Mouse (Mus musculus) monocyte, adult 2 months (primary cell): ENCODE results near the gene Slc37a4.
"Not testable (repeated sequence)": the region's sequence is repeated elsewhere in the genome, so short reads cannot be mapped to it uniquely, and the experiment has no call there.

ENCODE experiments used
- DNase-seq, 2 experiments: peaks; one replicate each; pipeline ENCODE4 v3.0.0; 2022; ENCODE audit warnings: low spot score in 2 of 2, low read depth in 1 of 2

Gene Slc37a4

DNA sequence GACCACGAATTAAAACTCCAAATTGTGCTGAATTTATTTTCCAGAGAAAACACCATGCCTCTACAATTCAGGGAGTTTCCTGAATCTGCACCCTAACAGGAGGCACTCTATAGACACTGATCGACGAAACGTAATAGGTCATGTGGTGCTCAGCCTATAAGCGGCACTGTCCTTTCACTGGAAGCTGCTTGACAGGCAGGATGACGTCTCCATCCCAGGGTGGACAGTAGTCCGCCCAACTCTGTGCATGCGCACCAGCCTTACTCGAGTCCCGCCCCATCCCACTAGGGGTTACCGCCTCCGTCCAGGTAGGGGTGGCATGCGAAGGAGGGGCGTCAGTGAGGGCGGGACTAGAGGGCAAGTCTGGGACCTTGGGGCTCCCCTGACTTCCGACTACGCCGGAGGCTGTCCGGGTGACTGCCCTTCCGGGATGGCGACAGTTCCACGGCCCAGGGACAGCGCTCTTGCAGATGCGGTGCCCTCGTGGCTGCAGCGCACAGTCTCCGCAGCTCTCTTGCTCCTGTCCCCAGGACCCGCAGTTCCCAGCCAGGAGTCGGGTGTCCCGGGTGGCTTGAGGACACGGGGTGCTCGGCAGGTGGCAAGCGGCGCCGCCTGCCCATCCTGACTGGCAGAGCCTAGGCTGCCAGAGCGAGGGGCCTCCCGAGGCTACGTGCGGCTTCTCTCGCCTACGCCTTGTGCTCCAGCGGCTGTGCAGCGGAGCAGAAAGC, at the start of gene Slc37a4:
Gene Slc37a4 (plus strand): TSS at position 169 of the 728 bp plus-strand sequence.
- DNase-seq, result peak; percentile 97

DNA sequence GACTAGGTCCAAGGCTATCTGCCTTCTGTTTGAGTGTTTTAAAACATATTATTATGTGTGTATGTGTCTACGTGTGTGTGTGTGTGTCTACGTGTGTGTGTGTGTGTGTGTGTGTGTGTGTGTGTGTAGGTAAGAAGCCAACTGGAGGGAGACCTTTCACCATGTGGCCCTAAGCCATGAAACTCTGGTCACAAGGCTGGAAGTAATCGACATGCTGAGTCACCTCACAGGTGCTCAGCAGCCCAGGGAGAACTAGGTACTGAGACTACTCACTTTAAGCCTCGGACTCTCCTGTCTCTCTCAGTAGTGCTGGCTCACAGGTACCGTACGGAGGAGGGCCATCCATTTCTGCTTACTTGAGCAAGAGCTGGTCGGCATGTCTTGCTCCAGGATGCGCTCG, 49.5 kb upstream of the Slc37a4 start:
- no peak for DNase-seq

DNA sequence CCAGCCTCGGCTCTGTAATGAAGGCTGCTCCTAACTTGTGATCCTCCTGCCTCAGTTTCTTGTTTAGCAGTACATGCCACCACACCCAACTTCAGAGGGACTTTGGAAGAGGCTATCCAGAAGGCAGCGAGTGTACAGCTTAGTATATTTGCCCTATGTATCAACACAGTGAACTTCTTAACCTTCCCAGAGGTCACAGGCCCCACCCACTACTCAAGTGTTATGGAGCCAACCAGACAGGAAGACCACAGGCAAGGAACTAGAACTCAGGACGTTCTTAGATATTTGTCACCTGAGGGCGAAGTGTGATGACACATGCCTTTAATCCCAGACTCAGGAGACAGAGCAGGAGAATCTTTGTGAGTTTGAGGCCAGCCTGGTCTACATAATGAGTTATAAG, 49.0 kb upstream of the Slc37a4 start:
- no peak for DNase-seq

DNA sequence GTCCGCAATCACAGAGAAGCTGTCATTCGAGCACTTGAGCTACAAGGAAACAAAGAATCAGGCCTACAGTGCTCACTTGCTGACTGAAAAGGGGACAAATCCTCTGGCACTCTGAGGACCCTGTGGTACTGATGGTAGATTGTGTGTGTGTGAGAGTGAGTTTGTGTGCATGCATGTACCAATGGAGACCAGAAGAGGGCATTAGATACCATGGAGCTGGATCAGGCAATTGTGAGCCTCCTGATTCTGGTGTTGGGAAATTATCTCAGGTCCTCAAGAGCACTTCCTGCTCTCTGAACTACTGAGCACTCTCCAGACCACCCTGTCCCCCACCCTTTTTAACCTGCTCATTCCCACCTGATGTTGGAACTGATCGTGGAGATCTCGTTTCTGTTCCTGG, 48.1 kb upstream of the Slc37a4 start:
- no peak for DNase-seq

- DNase-seq, result no peak
Observed at GRCm38 (mm10) chr9:44351396-44351795, 45.3 kb upstream of the Slc37a4 start.

- DNase-seq, result no peak
Observed at GRCm38 (mm10) chr9:44352337-44352736, 44.3 kb upstream of the Slc37a4 start.

DNA sequence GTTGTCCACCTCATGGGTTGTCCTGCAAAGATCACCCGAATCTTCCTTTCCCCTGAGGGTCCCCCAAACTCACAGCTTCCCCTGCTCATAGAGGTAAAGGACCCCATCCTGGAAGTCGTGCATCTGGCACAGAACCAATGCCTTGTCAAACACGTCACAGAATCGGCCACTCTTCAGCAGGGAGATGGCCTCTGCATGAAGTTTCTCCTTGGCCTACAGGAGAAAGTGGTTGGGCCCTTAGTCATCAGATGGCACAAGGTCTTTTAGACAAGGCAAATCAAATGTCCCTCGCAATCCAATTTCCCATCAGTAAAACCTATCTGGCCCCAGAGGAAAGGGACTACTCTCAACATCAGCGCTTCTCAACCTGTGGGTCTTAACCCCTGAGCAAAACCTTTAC, 43.5 kb upstream of the Slc37a4 start:
- no peak for DNase-seq

- no peak for DNase-seq
Observed at GRCm38 (mm10) chr9:44357207-44357606, 39.4 kb upstream of the Slc37a4 start.

DNA sequence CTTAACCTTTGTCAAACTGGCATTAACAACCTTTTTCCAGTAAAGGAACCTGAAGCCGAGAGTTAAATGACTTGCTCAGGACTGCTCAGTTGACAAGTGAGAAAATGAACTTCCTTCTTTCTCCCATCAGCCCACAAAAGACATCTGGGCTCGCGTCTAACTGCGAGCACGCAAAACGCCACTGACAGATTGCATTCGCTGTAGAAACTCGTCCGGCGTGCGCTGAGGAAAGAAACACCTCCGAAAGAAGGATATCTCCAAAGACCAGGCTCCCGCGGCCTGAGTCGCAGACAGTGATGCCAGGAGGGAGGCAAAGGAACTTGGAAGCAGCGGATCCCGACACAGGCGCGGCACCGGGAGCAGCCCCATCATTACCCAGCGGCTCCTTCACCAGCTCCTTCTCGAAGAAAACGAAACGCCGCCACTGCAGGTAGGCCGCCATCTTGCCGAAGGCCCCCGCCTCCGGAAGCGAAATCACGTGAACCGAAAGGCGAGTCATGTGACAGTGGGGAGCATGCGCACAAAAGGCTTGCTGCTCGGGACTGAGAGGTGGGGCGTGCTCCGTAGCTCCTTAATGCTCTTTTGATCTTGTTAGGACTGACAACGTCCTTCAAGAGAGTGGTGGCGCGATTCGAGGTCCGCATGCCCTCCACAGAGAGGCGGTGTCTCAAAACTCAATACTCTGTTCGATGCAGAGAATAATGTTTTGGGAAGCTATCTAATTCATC, 35.3 kb upstream of the Slc37a4 start, which contains the start of gene Vps11:
Gene Vps11 (minus strand): TSS at position 481 of the 728 bp plus-strand sequence.
- DNase-seq, result peak; percentile 83 to 91

DNA sequence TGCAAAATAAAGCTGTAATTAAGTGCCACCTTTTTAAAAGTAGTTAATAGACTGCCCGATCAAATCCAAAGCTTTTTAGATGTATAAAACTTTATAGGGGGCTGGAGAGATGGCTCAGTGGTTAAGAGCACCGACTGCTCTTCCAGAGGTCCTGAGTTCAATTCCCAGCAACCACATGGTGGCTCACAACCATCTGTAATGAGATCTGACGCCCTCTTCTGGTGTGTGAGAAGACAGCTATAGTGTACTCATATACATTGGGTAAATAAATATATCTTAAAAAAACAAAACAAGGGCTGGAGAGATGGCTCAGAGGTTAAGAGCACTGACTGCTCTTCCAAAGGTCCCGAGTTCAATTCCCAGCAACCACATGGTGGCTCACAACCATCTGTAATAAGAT, 34.7 kb upstream of the Slc37a4 start:
- not testable (repeated sequence) for DNase-seq

- DNase-seq, result no peak
Observed at GRCm38 (mm10) chr9:44364480-44364879, 32.2 kb upstream of the Slc37a4 start.

GRCm38 (mm10) chr9:44373386-44373785, 23.3 kb upstream of the Slc37a4 start:
- DNase-seq, result no peak

- no peak for DNase-seq
Observed at GRCm38 (mm10) chr9:44376141-44376540, 20.5 kb upstream of the Slc37a4 start.

DNA sequence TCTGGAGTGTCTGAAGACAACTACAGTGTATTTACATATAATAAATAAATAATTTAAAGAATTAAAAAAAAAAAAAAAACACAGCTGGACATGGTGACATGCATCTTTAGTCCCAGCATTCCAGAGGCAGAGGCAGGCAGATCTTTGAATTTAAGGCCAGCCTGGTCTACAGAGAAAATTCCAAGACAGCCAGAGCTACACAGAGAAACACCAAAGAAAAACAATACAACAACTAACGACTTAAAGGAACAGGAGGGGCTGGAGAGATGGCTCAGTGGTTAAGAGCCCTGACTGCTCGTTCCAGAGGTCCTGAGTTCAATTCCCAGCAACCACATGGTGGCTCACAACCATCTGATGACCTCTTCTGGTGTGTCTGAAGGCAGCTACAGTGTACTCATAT, 19.3 kb upstream of the Slc37a4 start:
- not testable (repeated sequence) for DNase-seq

DNA sequence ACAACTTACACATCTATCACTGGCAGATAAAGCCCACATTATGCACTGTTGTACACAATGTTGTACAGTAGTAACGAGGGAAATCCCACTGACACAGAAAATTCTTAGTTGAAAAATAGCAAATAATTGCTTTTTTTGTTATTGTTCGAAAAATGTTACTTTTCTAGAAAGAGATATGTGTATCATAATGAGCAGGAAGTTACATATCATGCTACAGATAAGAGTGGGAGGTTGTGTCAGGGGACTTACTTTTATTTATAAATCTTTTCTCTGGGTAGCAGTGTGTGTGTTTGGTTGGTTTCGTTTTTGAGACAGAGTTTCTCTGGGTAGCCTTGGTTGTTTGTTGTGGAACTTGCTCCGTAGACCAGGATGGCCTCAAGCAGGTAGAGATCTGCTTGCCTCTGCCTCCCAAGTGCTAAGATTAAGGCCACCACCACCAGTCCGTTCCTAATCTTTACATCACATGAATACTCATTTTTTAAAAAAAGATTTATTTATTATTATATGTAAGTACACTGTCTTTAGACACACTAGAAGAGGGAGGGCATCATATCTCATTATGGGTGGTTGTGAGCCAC, 18.4 kb upstream of the Slc37a4 start:
- DNase-seq, result no peak

DNA sequence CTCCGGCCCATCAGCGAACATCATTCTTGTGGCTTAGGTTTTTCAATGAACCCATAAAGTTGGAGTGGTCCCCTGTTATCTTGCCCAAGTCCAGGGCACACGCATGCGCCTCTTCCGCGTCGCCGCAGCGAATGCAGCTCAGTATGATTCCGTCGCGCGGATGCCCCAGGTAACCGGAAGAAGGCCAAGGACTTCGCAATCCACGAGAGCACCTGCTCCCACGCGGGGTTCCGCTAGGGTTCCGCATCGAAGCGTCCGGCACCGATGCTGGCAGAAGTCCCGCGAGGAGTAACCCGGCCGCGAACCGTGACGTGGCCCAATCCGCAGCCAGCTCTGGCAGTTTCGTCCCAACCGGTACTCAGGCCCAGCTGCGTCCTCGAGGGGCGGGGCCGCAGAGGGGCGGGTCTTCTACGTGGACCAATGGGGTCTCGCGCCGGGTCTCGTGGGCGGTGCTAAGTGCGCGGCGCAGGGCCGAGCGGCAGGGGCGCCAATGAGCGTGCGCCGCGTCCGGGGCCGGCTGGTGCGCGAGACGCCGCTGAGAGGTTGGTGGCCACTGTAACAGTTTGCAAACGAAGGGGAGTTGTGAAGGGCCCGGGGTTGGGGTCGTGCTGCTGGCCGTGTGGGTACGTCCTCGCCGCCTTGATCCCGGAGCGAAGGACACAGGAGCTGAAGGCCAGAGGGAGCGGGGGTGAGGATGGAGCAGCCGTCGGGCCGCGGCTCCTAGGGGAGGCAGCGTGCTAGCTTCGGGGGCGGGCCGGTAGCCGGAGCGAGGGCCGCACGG, 17.4 kb upstream of the Slc37a4 start, which contains the start of gene Hyou1:
Gene Hyou1 (plus strand): TSS at position 437 of the 781 bp plus-strand sequence.
- DNase-seq, result peak; percentile 99 to 100

DNA sequence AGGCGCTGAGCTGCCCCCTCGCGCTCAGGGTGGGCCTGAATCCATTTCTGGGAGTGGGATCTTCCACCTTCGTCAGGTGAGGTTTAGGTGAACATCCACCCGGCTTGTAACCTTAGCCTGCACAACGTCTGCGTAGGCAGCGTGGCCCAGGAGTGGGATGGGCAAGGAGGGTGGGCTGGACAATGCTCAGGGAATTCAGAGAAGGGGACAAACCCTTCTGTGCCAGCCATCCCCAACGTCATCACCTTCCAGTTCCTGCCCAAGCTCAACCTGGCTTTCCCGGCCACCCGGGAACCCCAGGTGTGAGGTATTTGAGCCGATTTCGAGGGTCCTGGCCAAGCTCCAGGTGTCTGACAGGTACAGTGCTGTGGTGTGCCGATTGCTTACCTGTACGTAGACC, 16.8 kb upstream of the Slc37a4 start:
- DNase-seq, result no peak

- DNase-seq, result no peak
Observed at GRCm38 (mm10) chr9:44384596-44384995, 12.1 kb upstream of the Slc37a4 start.

- DNase-seq, result no peak
Observed at GRCm38 (mm10) chr9:44387221-44387620, 9.4 kb upstream of the Slc37a4 start.

- no peak for DNase-seq
Observed at GRCm38 (mm10) chr9:44389273-44389672, 7.4 kb upstream of the Slc37a4 start.

DNA sequence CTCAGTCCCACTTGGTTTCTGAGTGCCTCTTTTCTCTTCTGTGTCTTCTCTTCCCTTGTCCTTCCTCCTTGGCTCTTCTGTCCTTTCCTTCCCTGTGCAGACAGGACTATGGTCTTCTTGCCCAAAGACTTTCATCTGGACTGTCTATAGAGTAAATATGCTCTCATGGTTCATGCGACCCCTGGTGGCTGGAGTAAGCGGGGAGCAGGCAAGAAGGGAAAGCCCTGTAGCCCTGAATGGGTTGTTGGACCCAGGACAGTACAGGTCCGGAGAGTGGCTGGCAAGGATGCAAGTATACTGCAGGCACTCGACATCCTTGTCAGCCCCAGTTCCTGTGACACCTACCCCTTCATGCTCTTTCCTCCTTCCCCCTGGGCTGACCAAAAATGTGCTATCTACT, 5.2 kb upstream of the Slc37a4 start:
- DNase-seq, result peak in 1 of 2 experiments; percentile 50
